Mouse (Mus musculus) left cerebral cortex, adult 9 months (tissue): ENCODE results near the gene Gas2.

Experiments
- DNase-seq, 2 experiments: peaks; one replicate each; pipeline ENCODE4 v3.0.0; 2022; ENCODE audit warnings: low spot score in 2 of 2

Gene Gas2

GRCm38 (mm10) chr7:51861250-51862096 is at the start of gene Gas2:
Gene Gas2, plus strand, starts transcription at chr7:51862015.
- DNase-seq = peak; percentile 76 to 86

DNA sequence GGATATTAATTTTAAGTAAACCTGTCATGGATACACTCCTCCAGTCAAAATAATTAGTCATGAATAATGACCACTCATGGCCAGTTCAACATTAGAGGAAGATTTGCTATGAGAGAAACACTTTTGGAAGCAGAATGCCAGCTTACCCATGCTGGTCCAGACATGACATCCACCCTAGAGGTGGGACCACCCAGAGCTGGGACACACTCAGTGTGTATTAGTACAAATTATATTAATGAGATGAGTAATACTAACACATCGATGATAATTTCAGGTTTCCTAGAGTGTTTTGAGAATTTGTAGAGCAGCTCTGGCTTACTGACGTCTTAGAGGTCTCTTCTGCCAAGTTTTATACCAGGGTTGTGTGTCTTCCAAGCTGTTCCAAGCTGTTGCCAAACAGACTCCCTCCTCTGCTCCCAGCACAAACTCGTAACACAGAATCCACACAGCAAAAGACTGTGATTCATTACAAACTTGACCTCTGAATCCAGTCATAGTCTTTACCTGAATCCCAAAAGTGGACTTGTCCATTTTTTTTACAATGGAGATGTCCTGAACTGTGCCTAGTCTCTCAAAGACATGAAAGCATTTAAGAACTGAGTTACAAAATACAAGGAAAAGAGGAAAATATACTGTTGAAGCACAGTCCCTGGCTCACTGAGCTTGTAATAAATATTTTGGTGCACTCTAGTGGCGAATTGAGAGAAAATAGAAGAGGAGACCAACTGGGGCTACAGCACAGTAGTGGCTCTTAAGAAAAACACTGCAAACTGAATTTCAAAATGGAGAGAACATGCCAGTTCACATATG is 46.1 kb upstream of the Gas2 start:
- DNase-seq = peak in 1 of 2 experiments; percentile 21

GRCm38 (mm10) chr7:51816283-51816839 is 45.5 kb upstream of the Gas2 start:
- no peak for DNase-seq

- no peak for DNase-seq
These were observed 43.4 kb upstream of the Gas2 start for GRCm38 (mm10) chr7:51818251-51818974.

DNA sequence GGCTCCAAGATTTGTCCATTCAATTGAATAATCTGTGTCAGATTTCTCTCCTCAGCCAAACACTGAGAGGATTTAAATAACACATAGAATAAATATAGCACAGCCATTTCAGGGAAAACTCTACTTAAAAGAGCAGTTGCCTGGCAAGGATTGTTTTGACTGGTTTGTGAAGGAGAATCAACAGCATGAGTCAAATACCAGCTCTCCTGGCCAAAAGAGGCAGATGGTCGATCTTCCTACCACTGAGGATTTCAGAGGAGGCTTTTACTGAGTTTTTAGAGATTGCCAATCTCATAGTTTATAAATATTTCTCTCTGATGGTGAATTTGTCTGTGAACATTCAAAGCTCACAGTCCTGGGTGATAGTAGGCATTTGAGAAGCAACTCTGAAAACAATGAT is 41.9 kb upstream of the Gas2 start:
- peak; percentile 11 to 63 for DNase-seq

- DNase-seq = no peak
These were observed 40.3 kb upstream of the Gas2 start for GRCm38 (mm10) chr7:51821467-51821866.

DNA sequence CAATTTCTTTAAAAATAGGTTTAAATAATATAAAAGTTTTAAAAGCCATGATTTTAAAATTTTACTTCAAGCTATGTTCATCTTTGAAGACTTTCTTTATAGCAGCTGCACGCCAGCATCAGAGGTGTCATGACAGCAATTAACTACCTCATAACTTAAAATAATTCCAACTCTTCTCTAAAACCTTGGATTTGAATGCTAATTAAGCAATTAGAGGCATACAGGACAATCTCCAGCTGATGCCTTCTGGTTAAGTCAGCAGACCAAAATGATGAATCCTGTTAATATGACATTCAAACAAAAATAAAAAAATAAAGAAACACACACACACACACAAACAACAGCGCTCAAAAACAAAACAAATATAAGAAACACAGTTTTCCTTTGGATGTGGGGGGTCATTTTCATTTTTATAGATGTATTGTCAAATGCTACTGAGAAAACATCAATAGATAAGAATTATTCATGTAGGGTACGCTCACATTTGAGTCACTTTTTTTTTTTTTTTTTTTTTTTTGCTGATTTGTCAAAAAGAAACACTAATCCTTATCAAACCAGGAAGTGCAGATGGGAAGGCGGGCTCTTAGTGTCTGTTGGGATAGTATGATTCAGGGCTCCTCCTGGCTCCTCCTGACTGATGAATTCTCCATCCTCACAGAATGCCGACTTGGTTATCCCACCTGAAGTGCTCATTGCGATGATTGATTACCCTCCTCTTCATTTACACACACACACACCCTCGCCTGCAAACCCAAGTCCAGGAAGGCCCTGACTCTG is 38.1 kb upstream of the Gas2 start:
- DNase-seq = no peak

- DNase-seq = no peak
These were observed 29.9 kb upstream of the Gas2 start for GRCm38 (mm10) chr7:51831917-51832316.

- DNase-seq = no peak
These were observed 21.3 kb upstream of the Gas2 start for GRCm38 (mm10) chr7:51840515-51840914.

DNA sequence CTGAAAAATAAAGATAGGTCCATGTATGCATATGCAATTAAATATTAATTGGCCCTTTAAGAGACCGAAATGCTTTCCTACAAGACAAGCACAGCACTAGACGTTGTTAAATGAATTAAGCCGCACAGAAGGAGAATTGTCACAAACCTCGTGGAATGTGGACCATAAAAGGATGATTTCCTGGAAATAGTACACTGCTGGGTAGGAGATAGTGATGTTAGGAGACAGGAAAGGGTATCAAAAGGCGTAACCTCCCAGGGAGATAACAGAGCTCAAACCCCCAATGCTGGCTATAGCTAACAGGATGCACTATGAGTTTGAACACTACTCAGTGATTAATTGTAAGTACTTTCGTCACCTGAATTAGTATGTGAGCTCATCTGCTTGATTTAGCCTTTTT is 10.9 kb upstream of the Gas2 start:
- no peak for DNase-seq

DNA sequence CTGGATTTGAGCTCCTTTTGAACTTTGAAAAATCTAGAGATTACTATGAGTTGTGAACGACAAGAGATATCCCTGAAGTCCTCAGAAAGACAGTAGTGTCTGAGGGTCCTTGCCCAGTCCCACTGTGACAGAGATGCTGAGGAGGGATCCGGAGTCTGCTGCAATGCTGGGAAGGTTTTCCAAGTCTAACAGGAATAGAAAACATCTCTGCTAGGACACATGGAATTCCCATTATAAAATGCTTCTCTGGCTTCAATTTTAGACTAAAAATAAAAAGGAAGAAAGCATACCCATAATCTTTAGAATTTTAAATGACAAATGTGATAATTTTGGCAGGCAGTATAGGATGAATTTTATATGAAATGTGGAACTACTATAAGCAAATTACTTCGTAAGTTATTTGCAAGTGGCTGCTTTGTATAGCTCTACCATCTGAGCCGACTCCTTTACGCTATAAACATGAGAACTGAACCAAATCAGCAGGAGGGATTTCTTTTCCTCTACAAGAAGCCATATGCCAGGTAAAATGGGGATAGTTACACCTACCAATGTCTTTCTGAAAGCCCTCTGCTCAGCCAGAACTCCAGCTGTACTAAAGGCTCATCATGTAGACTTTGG is 9.8 kb upstream of the Gas2 start:
- no peak for DNase-seq

- peak; percentile 89 to 99 for DNase-seq
These were observed 280 bp downstream of the Gas2 start, which contains the start of gene Fancf for GRCm38 (mm10) chr7:51862097-51862492. Gene Fancf, minus strand, starts transcription at chr7:51862267.

DNA sequence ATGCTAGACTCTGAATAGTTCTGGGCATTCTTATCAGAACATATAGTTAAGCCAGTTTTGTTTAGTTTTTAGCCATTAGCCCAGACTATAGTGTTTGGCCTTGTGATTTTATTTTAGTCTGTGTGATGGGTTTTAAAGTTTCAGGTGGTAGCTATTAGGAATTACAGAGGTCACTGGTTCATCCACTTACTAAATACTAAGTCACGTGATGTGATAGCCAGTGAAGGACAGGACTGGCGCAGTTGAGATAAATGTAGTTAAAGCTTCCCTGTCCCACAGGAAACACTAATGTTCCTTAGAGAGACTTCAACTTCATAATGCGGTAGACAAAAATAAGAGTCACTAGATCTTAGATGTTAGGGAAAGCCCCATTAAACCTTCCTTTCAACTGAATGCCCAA is 1.0 kb downstream of the Gas2 start:
- DNase-seq = no peak

- no peak for DNase-seq
These were observed 3.5 kb downstream of the Gas2 start for GRCm38 (mm10) chr7:51865336-51865735.

DNA sequence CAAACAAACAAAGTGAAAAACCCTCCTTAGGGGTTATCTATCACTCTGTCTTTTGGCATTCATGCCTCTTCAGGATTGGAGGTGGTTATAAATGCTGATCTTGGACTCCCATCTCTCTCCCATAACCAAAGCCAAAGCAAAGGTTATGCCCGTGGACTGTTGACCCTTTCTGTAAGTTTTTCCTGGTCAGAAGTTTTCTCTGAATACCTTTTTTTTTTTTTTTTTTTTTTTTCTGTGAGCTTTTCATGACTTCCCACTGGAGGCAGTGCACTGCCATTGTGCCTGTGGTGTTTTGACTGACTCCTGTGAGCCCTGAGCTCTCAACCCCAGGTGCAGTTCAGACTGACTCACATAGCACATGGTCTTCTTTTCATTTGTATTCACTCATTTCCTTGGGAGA is 6.2 kb downstream of the Gas2 start:
- no peak for DNase-seq

GRCm38 (mm10) chr7:51872041-51872440 is 10.2 kb downstream of the Gas2 start:
- no peak for DNase-seq

- DNase-seq = no peak
These were observed 10.8 kb downstream of the Gas2 start for GRCm38 (mm10) chr7:51872597-51872996.

GRCm38 (mm10) chr7:51876316-51876715 is 14.5 kb downstream of the Gas2 start:
- DNase-seq = no peak

DNA sequence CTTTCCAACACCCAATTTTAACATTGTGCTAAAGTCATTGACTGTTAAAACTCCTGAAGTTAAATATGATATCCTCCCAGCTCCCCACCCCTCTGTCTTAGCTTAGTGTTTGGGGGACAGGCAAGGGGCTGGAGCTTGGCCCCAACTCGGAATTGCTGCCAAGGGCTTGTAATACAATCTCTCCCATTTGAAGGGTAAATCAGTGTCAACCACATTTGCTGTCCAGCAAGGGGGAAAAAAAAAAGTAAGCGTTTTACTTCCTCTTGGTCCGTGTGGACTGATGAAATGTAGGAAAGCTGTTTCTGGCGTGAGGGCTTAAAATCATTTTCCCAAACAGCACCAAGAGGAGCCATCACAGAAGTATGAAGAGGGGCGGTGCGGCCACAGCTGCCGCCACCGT is 16.9 kb downstream of the Gas2 start:
- no peak for DNase-seq

DNA sequence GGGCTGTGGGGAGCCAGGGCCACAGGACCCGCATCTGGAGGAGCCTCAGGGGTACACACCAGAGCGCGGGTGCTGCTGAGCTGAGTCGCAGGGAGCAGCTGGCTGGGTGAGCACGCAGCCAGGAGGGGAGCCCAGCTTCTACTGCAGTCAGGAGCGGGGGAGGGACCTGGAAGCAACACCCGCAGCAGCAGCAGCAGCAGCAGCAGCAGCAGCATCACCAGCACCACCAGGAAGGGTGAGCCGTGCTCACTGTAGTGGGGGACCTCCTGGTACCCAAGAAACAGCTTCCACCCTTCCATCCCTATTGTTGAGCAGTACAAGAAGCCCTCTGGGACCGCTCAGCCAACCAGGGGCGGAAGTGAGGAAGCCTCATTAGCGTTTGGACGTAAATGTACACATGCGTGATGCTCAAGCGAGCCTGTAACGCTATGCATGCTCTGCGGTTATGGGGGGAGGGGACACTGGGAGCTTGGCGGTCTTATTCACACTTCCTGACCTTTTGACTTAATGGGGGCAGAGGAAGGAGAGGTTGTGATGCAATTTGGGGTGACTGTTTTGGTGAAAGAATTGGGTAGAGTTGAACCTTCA is 17.4 kb downstream of the Gas2 start:
- peak; percentile 33 to 69 for DNase-seq
